Mouse (Mus musculus): ENCODE data around the gene Setd7. TPM values are rescaled to one million over a fixed set of nuclear protein-coding genes. Genes with fewer than 3 reads are reported as not detected.

Gene Setd7
- total RNA-seq, 2 experiments from 2014 or later = 55.4 to 64.8 TPM

DNA sequence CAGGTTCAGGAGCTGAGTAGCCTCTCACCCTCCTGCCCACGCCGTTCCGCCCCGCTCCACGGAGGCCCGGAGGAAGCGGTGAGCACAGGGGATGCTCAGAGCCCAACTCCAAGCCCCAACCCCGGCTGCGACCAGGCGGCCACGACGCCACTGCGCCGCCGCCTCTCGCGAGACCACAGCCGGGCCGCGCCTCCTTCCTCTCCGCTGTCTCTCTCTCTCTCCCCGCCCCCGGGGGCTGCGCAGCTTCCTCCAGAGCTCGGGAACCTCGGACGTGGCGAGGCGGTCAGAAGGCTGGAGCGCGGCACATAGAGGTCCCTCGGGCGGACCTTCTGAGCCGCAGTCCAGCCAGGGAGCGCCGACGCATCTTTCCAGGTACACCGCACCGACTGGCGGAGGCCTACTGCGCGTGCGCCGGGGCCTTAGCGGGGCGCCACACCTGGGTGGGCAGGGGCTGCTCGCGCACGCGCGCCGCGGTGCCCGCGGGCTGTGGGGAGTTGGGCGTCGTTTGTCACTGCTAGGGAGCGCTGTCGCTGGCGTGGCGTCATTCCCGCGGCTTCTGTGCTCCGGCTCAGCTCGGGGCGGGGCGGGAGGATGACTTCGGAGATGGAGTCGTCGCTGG is 76.8 kb downstream of the Setd7 start, which contains the start of gene Rab33b:
Gene Rab33b (plus strand): TSS at position 180 of the 619 bp plus-strand sequence.
- intact Hi-C loops (cut with DNase I) = loop anchor here (5.0 kb wide), 1 partner anchor 1978 kb away; the partner anchor contains the start of genes Nhlrc3 and Proser1
- peak; percentile 95 for DNase-seq (ENCODE audit: low spot score)

DNA sequence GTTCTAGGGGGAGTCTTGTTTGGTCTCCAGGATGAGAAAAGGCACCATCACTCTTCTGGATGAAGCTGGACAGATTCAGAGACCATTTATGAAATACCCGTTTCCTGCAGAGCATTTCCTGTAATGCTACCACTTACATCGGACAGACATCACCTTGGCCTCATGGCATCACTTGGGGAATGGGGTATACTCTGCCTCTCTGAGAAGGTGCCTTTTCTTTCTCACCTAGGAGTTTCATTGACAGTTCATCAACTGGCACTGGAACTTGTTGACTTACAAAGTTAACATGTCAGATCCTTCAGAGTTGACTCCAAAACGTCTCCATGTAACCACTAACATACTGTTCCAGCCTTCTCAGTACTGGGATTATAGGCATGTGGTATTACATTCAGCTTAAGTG is 77.9 kb downstream of the Setd7 start:
- intact Hi-C loops (cut with DNase I) = loop anchor here (5.0 kb wide), 1 partner anchor 1980 kb away; the partner anchor contains the start of genes Nhlrc3 and Proser1
- DNase-seq (ENCODE audit: low spot score) = no peak

DNA sequence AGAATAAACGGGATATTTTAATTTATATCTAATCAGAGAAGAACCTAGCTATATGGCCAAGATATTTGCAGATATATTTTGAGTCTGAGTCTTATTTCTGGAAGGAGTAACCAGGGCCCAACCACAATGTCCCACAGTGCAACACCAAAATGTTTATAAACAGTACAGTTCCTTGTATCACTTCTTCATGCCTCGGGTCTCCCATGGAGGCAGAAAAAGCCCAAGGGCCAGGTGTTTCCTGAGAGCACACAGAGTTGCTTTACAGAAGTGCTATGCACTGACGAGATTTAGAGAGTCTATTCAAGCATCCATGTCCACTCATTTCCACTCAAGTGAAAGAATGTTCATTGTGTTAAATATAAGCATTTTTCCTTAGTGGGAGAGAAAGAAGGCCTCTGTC is 78.8 kb downstream of the Setd7 start:
- no peak for DNase-seq (ENCODE audit: low spot score)
- intact Hi-C loops (cut with DNase I) = loop anchor here (5.0 kb wide), 1 partner anchor 1980 kb away; the partner anchor contains the start of genes Nhlrc3 and Proser1

DNA sequence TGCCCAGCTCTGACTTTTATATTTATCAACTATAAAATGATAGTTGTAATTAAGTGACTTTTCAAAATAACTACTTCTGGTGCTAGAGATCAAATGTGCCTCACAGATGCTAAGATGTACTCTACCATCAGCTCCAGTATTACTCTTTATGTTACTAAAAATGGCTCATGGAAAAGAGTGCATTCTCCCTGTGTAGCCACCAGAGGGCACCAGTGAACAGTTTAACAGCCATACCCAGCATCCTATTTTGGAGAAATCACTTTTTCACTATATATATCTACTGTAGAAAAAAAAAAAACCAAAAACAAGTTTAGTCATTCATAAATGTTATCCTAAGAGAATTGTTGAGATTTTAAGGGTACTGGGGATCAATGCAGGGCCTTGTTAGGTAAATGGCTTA is 79.6 kb downstream of the Setd7 start:
- DNase-seq (ENCODE audit: low spot score) = no peak
- intact Hi-C loops (cut with DNase I) = loop anchor here (5.0 kb wide), 1 partner anchor 1981 kb away; the partner anchor contains the start of genes Nhlrc3 and Proser1

DNA sequence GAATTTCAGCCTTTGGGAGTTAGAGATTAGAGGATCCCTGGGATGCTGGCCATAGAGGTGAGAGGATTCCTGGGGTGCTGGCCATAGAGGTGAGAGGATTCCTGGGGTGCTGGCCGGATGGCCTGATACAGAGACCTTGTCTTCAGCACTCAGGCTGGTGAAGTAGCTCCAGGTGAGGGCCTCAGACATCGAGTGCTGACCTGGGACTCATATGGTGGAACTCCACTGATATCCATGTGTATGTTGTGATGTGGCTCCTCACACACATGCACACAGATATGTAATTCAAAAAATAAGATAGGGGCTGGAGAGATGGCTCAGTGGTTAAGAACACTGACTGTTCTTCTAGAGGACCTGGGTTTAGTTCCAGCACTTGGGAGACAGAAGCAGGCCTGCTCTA is 80.8 kb downstream of the Setd7 start:
- intact Hi-C loops (cut with DNase I) = loop anchor here (5.0 kb wide), 1 partner anchor 1982 kb away; the partner anchor contains the start of genes Nhlrc3 and Proser1
- DNase-seq (ENCODE audit: low spot score) = no peak

DNA sequence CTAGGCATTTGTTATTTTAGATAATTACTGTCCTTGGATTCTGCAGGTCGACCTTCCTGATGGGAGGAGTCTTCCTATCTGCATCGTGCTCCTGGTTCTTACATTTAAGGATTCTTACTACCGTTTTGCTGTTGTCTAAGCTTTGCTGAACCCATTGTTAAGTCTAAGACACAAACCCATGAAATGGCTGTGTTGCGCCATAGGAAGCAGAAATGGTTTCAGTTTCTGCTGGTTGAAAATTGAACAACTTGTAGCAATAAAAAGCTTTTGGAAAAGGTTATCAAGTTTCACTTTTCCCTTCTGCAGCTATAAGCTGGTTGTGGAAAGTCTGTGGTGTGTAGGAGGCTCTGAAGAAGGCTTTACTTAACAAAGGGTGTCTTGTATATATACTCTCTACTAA is 85.0 kb downstream of the Setd7 start:
- DNase-seq (ENCODE audit: low spot score) = no peak
- intact Hi-C loops (cut with DNase I) = no loop called here

DNA sequence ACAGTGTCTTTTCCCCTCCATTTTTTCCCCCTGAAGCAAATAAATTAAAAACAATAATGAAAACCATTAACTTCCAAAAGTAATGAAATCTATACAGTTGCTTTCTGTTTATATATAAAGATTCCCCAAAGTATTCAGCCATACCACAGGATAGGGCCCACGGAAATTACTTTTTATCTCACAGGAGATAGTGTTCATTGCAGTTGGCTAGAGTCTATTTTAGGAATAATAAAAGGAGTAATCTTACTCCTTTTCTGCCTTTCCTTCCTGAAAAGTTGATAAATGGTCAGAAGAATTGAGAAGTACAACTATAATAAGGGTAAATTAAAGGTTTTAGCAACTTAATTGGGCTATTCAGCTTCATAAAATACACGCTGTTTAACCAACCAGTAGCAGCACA is 92.1 kb downstream of the Setd7 start:
- no peak for DNase-seq (ENCODE audit: low spot score)
- intact Hi-C loops (cut with DNase I) = no loop called here

Other genes starting within 250 kb of the Setd7 start
- 10 to 100 TPM; 55.6 to 65.7 TPM for gene Elf2, start 220.2 kb downstream of the Setd7 start, total RNA-seq (2021)
- gene Mgarp, start 164.1 kb downstream of the Setd7 start, total RNA-seq (2021) = under 1 TPM; 0.23 to 0.31 TPM
- gene Ndufc1, start 151.9 kb downstream of the Setd7 start, total RNA-seq (2021) = 1,000 to 10,000 TPM; 1,646 to 1,675 TPM
- gene Naa15, start 145.7 kb downstream of the Setd7 start, total RNA-seq (2021) = 10 to 100 TPM; 41.6 to 47.1 TPM
- 1 to 10 TPM; 7.9 to 9.4 TPM for gene Rab33b, start 77.0 kb downstream of the Setd7 start, total RNA-seq (2021)
- under 1 TPM; 0.48 to 0.60 TPM for gene Mgst2, start 99.5 kb upstream of the Setd7 start, total RNA-seq (2021)